Mouse (Mus musculus) heart, adult 2 months (tissue): ENCODE measurements around the gene Nr2f6. TPM values are rescaled to one million over a fixed set of nuclear protein-coding genes. Genes with fewer than 3 reads are reported as not detected.

Experiments used
- DNase-seq, 2 experiments: peaks; one replicate each; pipeline ENCODE4 v3.0.0; 2021
- H3K27ac ChIP-seq: fragments of 200-600 bp; 2 replicates; pipeline ENCODE4 v1.8.1; 2022
- H3K27me3 ChIP-seq: fragments of 200-500 bp; 2 replicates; pipeline ENCODE4 v1.6.1; 2012; ENCODE audit warnings: mild to moderate bottlenecking, low read length, inconsistent platforms, mixed read lengths; ENCODE audit not compliant: control insufficient read depth, insufficient read depth
- H3K36me3 ChIP-seq: fragments of 200-500 bp; 2 replicates; pipeline ENCODE4 v1.6.1; 2012; ENCODE audit warnings: low read length, inconsistent platforms; ENCODE audit not compliant: control insufficient read depth, insufficient read depth
- H3K4me1 ChIP-seq: fragments of 200-500 bp; 2 replicates; pipeline ENCODE4 v1.6.1; 2011; ENCODE audit warnings: low read length; ENCODE audit not compliant: control insufficient read depth, insufficient read depth
- H3K4me3 ChIP-seq: fragments of 200-600 bp; 2 replicates; pipeline ENCODE4 v1.8.1; 2022
- H3K79me2 ChIP-seq: fragments of 200-500 bp; replicated peaks from 2 replicates; pipeline ENCODE4 v1.6.1; 2012; ENCODE audit warnings: mild to moderate bottlenecking, inconsistent platforms, low read length, moderate library complexity, mixed read lengths; ENCODE audit not compliant: control insufficient read depth, insufficient read depth
- H3K9ac ChIP-seq: fragments of 200-500 bp; 2 replicates; pipeline ENCODE4 v1.6.1; 2012; ENCODE audit warnings: low read depth, mild to moderate bottlenecking, control low read depth, inconsistent platforms, low read length, mixed read lengths
- CTCF ChIP-seq: fragments of 200-600 bp; IDR thresholded peaks from 2 replicates; pipeline ENCODE4 v1.8.1; 2022; ENCODE audit warnings: antibody characterized with exemption, mild to moderate bottlenecking, moderate library complexity
- EP300 ChIP-seq: fragments of 200-500 bp; IDR thresholded peaks from 2 replicates; pipeline ENCODE4 v1.6.1; 2011; ENCODE audit warnings: low read depth, low read length, control low read depth; ENCODE audit not compliant: insufficient read depth
- POLR2A ChIP-seq: fragments of 200-500 bp; IDR thresholded peaks from 2 replicates; pipeline ENCODE4 v1.6.1; 2011; ENCODE audit warnings: mild to moderate bottlenecking, low read depth, low read length, control low read depth; ENCODE audit not compliant: insufficient read depth
- WGBS: fragments of 180-500 bp; shearing (Covaris S2); methylation state at CpG from one replicate; pipeline ENCODE4 v1.1.7; 2018; 5-methylcytosine and 5-hydroxymethylcytosine counted together
- intact Hi-C: fragments of 180-260 bp; cut with DNase I; formaldehyde crosslinking; loops from one replicate; pipeline ENCODE4 v1.15.1; 2025
- long read RNA-seq: library from polyadenylated mRNA; stranded (forward); transcript quantifications from one replicate; pipeline ENCODE4 v2.0.0, GENCODE M21; 2021
- polyA plus RNA-seq: library from polyadenylated mRNA; depleted of rRNA; stranded (reverse); fragments of >200 nt; gene quantifications from 2 replicates; pipeline ENCODE4 v1.2.3, GENCODE M21; 2012; rRNA removed
- total RNA-seq, 2 experiments: library from RNA; stranded (reverse); gene quantifications; 2 replicates each; pipeline ENCODE4 v1.2.3; 2021

Gene Nr2f6
- total RNA-seq (10 to 100 TPM; 47.6 to 56.7 TPM), polyA plus RNA-seq (53.9 and 63.2 TPM in 2 replicates)
- long read RNA-seq, transcript Nr2f6-201 (4 exons, 2,218 nt) = major isoform, 175 of 332 reads
- long read RNA-seq, partial matches to known transcripts = 3 of 332 reads
- long read RNA-seq, other reads (novel, unspliced or antisense) = 154 of 332 reads

GRCm38 (mm10) chr8:71381421-71381970, at the start of gene Nr2f6:
Nr2f6 (minus strand) TSS chr8:71381960.
- Histone ChIP-seq H3K27ac (peak within 1 kb of the TSS; percentile 94), H3K27me3 (no peaks in the 10 kb centered on the region), H3K4me1 (peaks cover 4% of the 10 kb centered on the region), H3K9ac (peak within 1 kb of the TSS; percentile 94), H3K36me3 (no peaks in the 10 kb centered on the region), H3K4me3 (peak within 1 kb of the TSS; percentile 89), H3K79me2 (peaks cover 4% of the 10 kb centered on the region; the same call in 1 of the 2 replicates)
- intact Hi-C loops = loop anchor here (5.0 kb wide), 1 partner anchor 81 kb away; the partner anchor contains the start of genes Abhd8 and Mrpl34
- TF ChIP-seq CTCF = no peak
- TF ChIP-seq POLR2A = no peak
- DNase-seq = peak; percentile 86 to 87
- WGBS = 5% methylated on average over 86 of the region's 89 CpGs

- Histone ChIP-seq H3K4me3 (no peak overlapping the region), H3K27ac (no peak overlapping the region), H3K79me2 (no peaks in the 10 kb centered on the region), H3K36me3 (no peaks in the 10 kb centered on the region), H3K27me3 (no peaks in the 10 kb centered on the region), H3K4me1 (no peaks in the 10 kb centered on the region), H3K9ac (no peak overlapping the region)
- TF ChIP-seq CTCF (no peak), POLR2A (no peak), EP300 (no peak)
- no peak for DNase-seq
- intact Hi-C loops = no loop called here
These were observed 40.4 kb upstream of the Nr2f6 start for GRCm38 (mm10) chr8:71422121-71422520.

GRCm38 (mm10) chr8:71411535-71412273, 29.9 kb upstream of the Nr2f6 start:
- Histone ChIP-seq H3K27me3 (no peaks in the 10 kb centered on the region), H3K79me2 (no peaks in the 10 kb centered on the region), H3K27ac (no peak overlapping the region), H3K36me3 (no peaks in the 10 kb centered on the region), H3K9ac (no peak overlapping the region), H3K4me3 (no peak overlapping the region), H3K4me1 (no peaks in the 10 kb centered on the region)
- WGBS = 46% methylated on average over 11 of the region's 11 CpGs
- TF ChIP-seq EP300 (no peak), POLR2A (no peak), CTCF (no peak)
- DNase-seq = peak in 1 of 2 experiments; percentile 12
- intact Hi-C loops = loop anchor here (5.0 kb wide), 1 partner anchor 1116 kb away; no protein-coding TSS in a partner anchor

- H3K79me2 ChIP-seq = no peaks in the 10 kb centered on the region
- H3K9ac ChIP-seq = no peak overlapping the region
- intact Hi-C loops = no loop called here
- DNase-seq = no peak
- no peak overlapping the region for H3K27ac ChIP-seq
- H3K27me3 ChIP-seq = no peaks in the 10 kb centered on the region
- H3K36me3 ChIP-seq = no peaks in the 10 kb centered on the region
- TF ChIP-seq CTCF (no peak), EP300 (no peak), POLR2A (no peak)
- WGBS = 92% methylated on average over 4 of the region's 4 CpGs
- peaks cover 5% of the 10 kb centered on the region for H3K4me1 ChIP-seq
- no peak overlapping the region for H3K4me3 ChIP-seq
These were observed 26.5 kb upstream of the Nr2f6 start for GRCm38 (mm10) chr8:71408231-71408630.

- intact Hi-C loops = loop anchor here (2.0 kb wide), 1 partner anchor 67 kb away; no protein-coding TSS in a partner anchor
- H3K4me3 ChIP-seq = no peak overlapping the region
These were observed 25.7 kb upstream of the Nr2f6 start for GRCm38 (mm10) chr8:71407441-71407840.

More at GRCm38 (mm10) chr8:71407441-71407840, 25.7 kb upstream of the Nr2f6 start:
- no peaks in the 10 kb centered on the region for H3K27me3 ChIP-seq
- peak in 1 of 2 experiments; percentile 17 for DNase-seq
- no peak overlapping the region for H3K27ac ChIP-seq
- H3K4me1 ChIP-seq = peaks cover 5% of the 10 kb centered on the region
- H3K79me2 ChIP-seq = no peaks in the 10 kb centered on the region
- TF ChIP-seq CTCF (no peak), EP300 (no peak), POLR2A (no peak)
- H3K9ac ChIP-seq = no peak overlapping the region
- no peaks in the 10 kb centered on the region for H3K36me3 ChIP-seq
- WGBS = 89% methylated on average over 14 of the region's 14 CpGs
